Mouse (Mus musculus): ENCODE measurements around the gene Jph2. TPM values are rescaled to one million over a fixed set of nuclear protein-coding genes. Genes with fewer than 3 reads are reported as not detected.

Jph2 gene
- total RNA-seq, 2 experiments from 2014 or later: 424 to 437 TPM

- Histone ChIP-seq H3K27ac (no peak overlapping the region), H3K4me3 (no peak overlapping the region)
- intact Hi-C loops (cut with DNase I): loop anchor here (5.0 kb wide), 1 partner anchor 352 kb away; the partner anchor contains the start of gene Mybl2
- no peak for TF ChIP-seq CTCF (IDR thresholded peaks at IDR 0.05)
- DNase-seq: no peak
Observed at GRCm38 (mm10) chr2:163404037-163404815, 6.4 kb upstream of the Jph2 start.

- intact Hi-C loops (cut with DNase I): loop anchor here (1.0 to 5.0 kb wide), 4 partner anchors 61 to 349 kb away; partner anchors contain the start of gene Mybl2
- peak; percentile 72 for DNase-seq
Observed at GRCm38 (mm10) chr2:163401221-163401620, 3.4 kb upstream of the Jph2 start.

GRCm38 (mm10) chr2:163399222-163399621, 1.4 kb upstream of the Jph2 start:
- H3K27ac ChIP-seq: peak overlapping the region; percentile 93
- intact Hi-C loops (cut with DNase I): no loop called here
- peak; percentile 22 for DNase-seq
- no peak for TF ChIP-seq CTCF (IDR thresholded peaks at IDR 0.05)
- H3K4me3 ChIP-seq: no peak overlapping the region

More at GRCm38 (mm10) chr2:163401221-163401620, 3.4 kb upstream of the Jph2 start:
- H3K4me3 ChIP-seq: no peak overlapping the region
- no peak for TF ChIP-seq CTCF (IDR thresholded peaks at IDR 0.05)
- H3K27ac ChIP-seq: peak overlapping the region; percentile 9; the same call in 1 of the 2 replicates

- intact Hi-C loops (cut with DNase I): no loop called here
- DNase-seq: no peak
- TF ChIP-seq CTCF (IDR thresholded peaks at IDR 0.05): no peak
- peak overlapping the region; percentile 93 for H3K27ac ChIP-seq
- H3K4me3 ChIP-seq: peak overlapping the region; percentile 86
Observed at GRCm38 (mm10) chr2:163398770-163399169, 977 bp upstream of the Jph2 start.

GRCm38 (mm10) chr2:163397071-163397470, 722 bp downstream of the Jph2 start:
- DNase-seq: no peak
- Histone ChIP-seq H3K4me3 (peak overlapping the region; percentile 86), H3K27ac (peak overlapping the region; percentile 93)
- intact Hi-C loops (cut with DNase I): loop anchor here (1.0 to 2.0 kb wide), 3 partner anchors 18 to 57 kb away; no protein-coding TSS in a partner anchor
- no peak for TF ChIP-seq CTCF (IDR thresholded peaks at IDR 0.05)

- no peak for TF ChIP-seq CTCF (IDR thresholded peaks at IDR 0.05)
- Histone ChIP-seq H3K4me3 (peak overlapping the region; percentile 86), H3K27ac (peak overlapping the region; percentile 93)
- peak; percentile 41 for DNase-seq
- intact Hi-C loops (cut with DNase I): no loop called here
Observed at GRCm38 (mm10) chr2:163394977-163395376, 2.8 kb downstream of the Jph2 start.

GRCm38 (mm10) chr2:163393976-163394375, 3.8 kb downstream of the Jph2 start:
- peak; percentile 65 for DNase-seq
- peak overlapping the region; percentile 93 for H3K27ac ChIP-seq
- intact Hi-C loops (cut with DNase I): no loop called here
- H3K4me3 ChIP-seq: peak overlapping the region; percentile 86
- TF ChIP-seq CTCF (IDR thresholded peaks at IDR 0.05): no peak

- peak; percentile 57 for DNase-seq
- intact Hi-C loops (cut with DNase I): no loop called here
- Histone ChIP-seq H3K27ac (peak overlapping the region; percentile 93), H3K4me3 (peak overlapping the region; percentile 86)
- no peak for TF ChIP-seq CTCF (IDR thresholded peaks at IDR 0.05)
Observed at GRCm38 (mm10) chr2:163393241-163393640, 4.6 kb downstream of the Jph2 start.

GRCm38 (mm10) chr2:163392436-163392835, 5.4 kb downstream of the Jph2 start:
- H3K27ac ChIP-seq: peak overlapping the region; percentile 93
- DNase-seq: peak; percentile 90
- intact Hi-C loops (cut with DNase I): no loop called here

GRCm38 (mm10) chr2:163386423-163387190, 11.2 kb downstream of the Jph2 start:
- TF ChIP-seq CTCF (IDR thresholded peaks at IDR 0.05): no peak
- H3K27ac ChIP-seq: peak overlapping the region; percentile 93
- DNase-seq: peak; percentile 85
- intact Hi-C loops (cut with DNase I): no loop called here
- peak overlapping the region; percentile 61 for H3K4me3 ChIP-seq

More at GRCm38 (mm10) chr2:163392436-163392835, 5.4 kb downstream of the Jph2 start:
- no peak for TF ChIP-seq CTCF (IDR thresholded peaks at IDR 0.05)
- peak overlapping the region; percentile 86 for H3K4me3 ChIP-seq

GRCm38 (mm10) chr2:163385126-163385525, 12.7 kb downstream of the Jph2 start:
- peak; percentile 85 for DNase-seq
- intact Hi-C loops (cut with DNase I): no loop called here
- no peak for TF ChIP-seq CTCF (IDR thresholded peaks at IDR 0.05)
- Histone ChIP-seq H3K4me3 (peak overlapping the region; percentile 61), H3K27ac (peak overlapping the region; percentile 93)

GRCm38 (mm10) chr2:163381246-163381645, 16.5 kb downstream of the Jph2 start:
- Histone ChIP-seq H3K4me3 (peak overlapping the region; percentile 33; the same call in 1 of the 2 replicates), H3K27ac (peak overlapping the region; percentile 93)
- TF ChIP-seq CTCF (IDR thresholded peaks at IDR 0.05): no peak
- intact Hi-C loops (cut with DNase I): no loop called here
- peak; percentile 60 for DNase-seq
